Mouse (Mus musculus): Measurements from ENCODE around the gene Fa2h.

Fa2h gene

DNA sequence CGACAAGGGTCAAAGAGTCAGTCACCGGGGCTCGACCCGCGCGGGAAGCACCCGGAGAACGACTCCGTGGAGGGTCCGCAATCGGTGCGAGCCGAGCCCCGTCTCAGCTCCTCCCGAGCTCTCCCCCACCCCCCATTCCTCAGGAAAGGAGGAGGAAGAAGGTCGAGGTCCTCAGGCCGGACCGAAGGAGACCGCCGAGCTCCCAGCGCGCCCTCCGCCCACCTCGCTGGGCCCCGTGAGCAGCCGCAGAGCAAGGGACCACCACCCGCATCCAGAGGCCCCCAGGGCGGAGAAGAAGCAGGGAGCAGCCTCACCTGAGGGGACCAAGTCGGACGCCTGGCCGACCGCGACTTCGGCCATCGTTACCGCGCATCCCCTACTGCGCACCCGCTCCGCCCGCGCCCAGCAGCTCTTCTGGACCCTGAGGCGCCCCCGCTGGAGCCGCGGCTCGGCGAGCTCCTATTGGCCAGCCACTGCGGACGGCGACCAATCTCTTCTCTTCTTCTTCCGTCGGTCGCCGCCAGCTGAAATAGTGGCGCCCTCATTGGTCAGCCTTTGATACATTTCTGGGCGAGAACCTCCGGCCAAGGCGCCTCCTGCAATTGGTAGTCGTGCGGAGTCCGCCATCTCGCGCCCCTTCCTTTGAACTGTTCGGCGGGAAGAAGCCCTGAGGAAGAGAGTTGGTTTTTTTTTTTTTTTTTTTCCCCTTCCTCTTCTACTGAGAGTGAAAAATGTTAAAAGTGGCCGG is 93.6 kb downstream of the Fa2h start, which contains the start of gene Rfwd3:
Gene Rfwd3, minus strand, starts transcription at position 402 of the 748 bp plus-strand sequence.
- DNase-seq (ENCODE audit: low spot score): peak; percentile 98

- DNase-seq (ENCODE audit: low spot score): peak; percentile 70
Observed at GRCm38 (mm10) chr8:111299363-111299820, 94.2 kb downstream of the Fa2h start.

GRCm38 (mm10) chr8:111298011-111298410 is 95.6 kb downstream of the Fa2h start:
- no peak for DNase-seq (ENCODE audit: low spot score)
